In the genomic region with DNA sequence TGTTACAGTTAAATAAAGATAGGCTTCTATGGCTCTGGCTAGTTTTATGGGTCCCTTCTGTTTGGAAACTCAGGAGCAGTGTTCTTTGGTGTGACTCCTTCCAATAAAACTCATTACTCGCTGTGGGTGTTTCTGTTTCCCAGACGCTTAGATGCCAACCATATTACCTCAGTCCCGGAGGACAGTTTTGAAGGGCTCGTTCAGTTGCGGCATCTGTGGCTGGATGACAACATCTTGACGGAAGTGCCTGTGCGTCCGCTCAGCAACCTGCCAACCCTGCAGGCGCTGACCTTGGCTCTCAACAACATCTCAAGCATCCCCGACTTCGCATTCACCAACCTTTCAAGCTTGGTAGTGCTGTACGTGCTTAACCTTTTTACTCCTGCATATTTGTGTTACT, we compare ENCODE assay signal across 12 mouse cellular contexts. TPM values are rescaled to one million over a fixed set of nuclear protein-coding genes. Genes with fewer than 3 reads are reported as not detected.
DNase-seq lines count a peak whose midpoint lies in the region; ATAC-seq and TF ChIP-seq lines count a peak whose summit lies in the region.
"Had no signal": no experiment of that assay in that cellular context is flagged by ENCODE, and none has a peak within 500 bp of the region (broad histone marks: within the 10 kb centered on the region; RNA-seq: fewer than 3 reads in every experiment).

No protein-coding gene starts in this region.

- H3K4me1 ChIP-seq in intestine, embryonic 15.5 days (replicated peaks) = peaks cover 12% of the 10 kb centered on the region
- no peaks in the 10 kb centered on the region for H3K4me1 ChIP-seq in midbrain, postnatal 0 days (ENCODE audit: insufficient read depth, low read length)
- peaks cover 2% of the 10 kb centered on the region for H3K4me1 ChIP-seq in stomach, postnatal 0 days (replicated peaks; ENCODE audit: control insufficient read depth, insufficient read depth)

- no peak for TF ChIP-seq CTCF in gastrocnemius, adult 2 months (IDR thresholded peaks at IDR 0.05)
- TF ChIP-seq CTCF in midbrain, postnatal 0 days (IDR thresholded peaks at IDR 0.05) = no peak
- TF ChIP-seq CTCF in stomach, postnatal 0 days (IDR thresholded peaks at IDR 0.05; ENCODE audit: low read depth) = no peak

- TF ChIP-seq EP300 in stomach, postnatal 0 days (optimal IDR thresholded peaks at IDR 0.05) = no peak

- H3K9ac ChIP-seq in intestine, embryonic 15.5 days = no peak overlapping the region
- H3K9ac ChIP-seq in midbrain, postnatal 0 days (replicated peaks; ENCODE audit: low read length, poor library complexity, severe bottlenecking) = no peak overlapping the region
- H3K9ac ChIP-seq in stomach, postnatal 0 days (ENCODE audit: low read length) = no peak overlapping the region
- H3K9ac ChIP-seq: limb, embryonic 13.5 days had no signal

- no peak overlapping the region for H3K4me3 ChIP-seq in gastrocnemius, adult 2 months
- H3K4me3 ChIP-seq in intestine, embryonic 15.5 days (replicated peaks) = no peak overlapping the region
- no peak overlapping the region for H3K4me3 ChIP-seq in midbrain, postnatal 0 days (ENCODE audit: low read depth, low read length)
- H3K4me3 ChIP-seq in stomach, postnatal 0 days (ENCODE audit: low read depth, low read length) = no peak overlapping the region
- H3K4me3 ChIP-seq: limb, embryonic 13.5 days had no signal

- intact Hi-C loops in gastrocnemius, adult 2 months (cut with DNase I) = loop anchor here (5.0 kb wide), 1 partner anchor 94 kb away; no protein-coding TSS in a partner anchor

- peak; percentile 63 for DNase-seq in gastrocnemius, adult 2 months
- DNase-seq in gastrocnemius, postnatal 4 days (ENCODE audit: low spot score in 2 of 2) = no peak
- peak; percentile 79 for DNase-seq in adrenal gland, adult 2 months
- peak; percentile 15 for DNase-seq in gastrocnemius, postnatal 25 days
- no peak for DNase-seq in yolk sac, embryonic 10.5 days (ENCODE audit: low spot score)
- no peak for DNase-seq in midbrain, postnatal 0 days (ENCODE audit: low spot score)
- no peak for DNase-seq in stomach, postnatal 0 days (ENCODE audit: low spot score)
- DNase-seq: cerebellum, postnatal 14 days; lung, postnatal 36 days; thymus, adult 2 months had no signal

- WGBS in intestine, embryonic 15.5 days = 51% methylated on average over 12 of the region's 12 CpGs
- WGBS in midbrain, postnatal 0 days = 87% methylated on average over 12 of the region's 12 CpGs
- WGBS in stomach, postnatal 0 days = 76% methylated on average over 12 of the region's 12 CpGs

- peaks cover 4% of the 10 kb centered on the region; the same call in 1 of the 2 replicates for H3K36me3 ChIP-seq in intestine, embryonic 15.5 days
- 0 out of 2 replicates have a peak, but pooled peaks cover 3% of the 10 kb centered on the region for H3K36me3 ChIP-seq in midbrain, postnatal 0 days (ENCODE audit: insufficient read depth, low read length)
- H3K36me3 ChIP-seq in stomach, postnatal 0 days (ENCODE audit: control insufficient read depth, insufficient read depth, low read length) = peaks cover 3% of the 10 kb centered on the region; the same call in 1 of the 2 replicates

- ATAC-seq in intestine, embryonic 15.5 days = no peak
- ATAC-seq in midbrain, postnatal 0 days (ENCODE audit: low FRiP score) = no peak
- ATAC-seq in stomach, postnatal 0 days (ENCODE audit: low FRiP score, low TSS enrichment) = no peak

- no peak overlapping the region for H3K4me2 ChIP-seq in intestine, embryonic 15.5 days (replicated peaks)
- no peak overlapping the region for H3K4me2 ChIP-seq in midbrain, postnatal 0 days (ENCODE audit: low read depth, low read length, poor library complexity, severe bottlenecking)
- H3K4me2 ChIP-seq in stomach, postnatal 0 days (replicated peaks; ENCODE audit: low read depth) = no peak overlapping the region
- H3K4me2 ChIP-seq: limb, embryonic 13.5 days had no signal

- H3K9me3 ChIP-seq in intestine, embryonic 15.5 days = no peaks in the 10 kb centered on the region
- H3K9me3 ChIP-seq in midbrain, postnatal 0 days (ENCODE audit: low read length) = no peaks in the 10 kb centered on the region
- H3K9me3 ChIP-seq in stomach, postnatal 0 days (ENCODE audit: control insufficient read depth, low read length) = no peaks in the 10 kb centered on the region
- H3K9me3 ChIP-seq: limb, embryonic 13.5 days had no signal

- no peaks in the 10 kb centered on the region for H3K27me3 ChIP-seq in intestine, embryonic 15.5 days (replicated peaks)
- no peaks in the 10 kb centered on the region for H3K27me3 ChIP-seq in midbrain, postnatal 0 days (ENCODE audit: insufficient read depth, low read length)
- H3K27me3 ChIP-seq in stomach, postnatal 0 days (ENCODE audit: control insufficient read depth, insufficient read depth, low read length) = no peaks in the 10 kb centered on the region
- H3K27me3 ChIP-seq: limb, embryonic 13.5 days had no signal

- H3K27ac ChIP-seq in gastrocnemius, adult 2 months = peak overlapping the region; percentile 51
- H3K27ac ChIP-seq in intestine, embryonic 15.5 days = peak overlapping the region; percentile 8; the same call in 1 of the 2 replicates
- no peak overlapping the region for H3K27ac ChIP-seq in midbrain, postnatal 0 days (ENCODE audit: low read depth, low read length)
- H3K27ac ChIP-seq in stomach, postnatal 0 days (replicated peaks) = no peak overlapping the region; the same call in 1 of the 2 replicates
- H3K27ac ChIP-seq: limb, embryonic 13.5 days had no signal

RNA-seq across cellular contexts. Expression of gene Ccdc34, which starts 21.2 kb away (rescaled TPM):
- total RNA-seq in gastrocnemius, adult 2 months (2021) = 1 to 10 TPM; 2.5 to 3.2 TPM
- total RNA-seq in gastrocnemius, postnatal 4 days (2021) = 10 to 100 TPM; 20.6 to 22.9 TPM
- total RNA-seq in adrenal gland, adult 2 months (2021) = 1 to 10 TPM; 6.5 to 7.3 TPM
- 6.9 and 9.6 TPM in 2 replicates for polyA plus RNA-seq in adrenal gland, adult 2 months (2012; rRNA removed)
- 1 to 10 TPM; 3.4 to 3.9 TPM for total RNA-seq in gastrocnemius, postnatal 25 days (2021)
- polyA plus RNA-seq in intestine, embryonic 15.5 days (2015; fragmentation: Nextera tagmentation; extraction: Ambion mirVana) = 45.8 and 51.1 TPM in 2 replicates
- total RNA-seq in midbrain, postnatal 0 days (2014; rRNA removed) = 19.8 and 22.5 TPM in 2 replicates
- 27.7 and 28.9 TPM in 2 replicates for polyA plus RNA-seq in midbrain, postnatal 0 days (2015; fragmentation: Nextera tagmentation; extraction: Ambion mirVana)
- 16.1 and 18.7 TPM in 2 replicates for polyA plus RNA-seq in stomach, postnatal 0 days (2015; fragmentation: Nextera tagmentation; extraction: Ambion mirVana)

Comparison
In these comparisons a context has a peak if more than half of its experiments do, and no peak if none do; other contexts are left out.
1. DNase-seq: peak in gastrocnemius, adult 2 months (single experiment), adrenal gland, adult 2 months (single experiment) and gastrocnemius, postnatal 25 days (single experiment); none in gastrocnemius, postnatal 4 days (0 of 2), yolk sac, embryonic 10.5 days (single experiment), midbrain, postnatal 0 days (single experiment) and stomach, postnatal 0 days (single experiment).
2. H3K27ac ChIP-seq: peak in gastrocnemius, adult 2 months (single experiment) and intestine, embryonic 15.5 days (single experiment); none in midbrain, postnatal 0 days (single experiment) and stomach, postnatal 0 days (single experiment).